Mouse (Mus musculus): ENCODE measurements around the gene Psmd11. TPM values are rescaled to one million over a fixed set of nuclear protein-coding genes. Genes with fewer than 3 reads are reported as not detected.

The Psmd11 gene
- polyA plus RNA-seq, 1 experiment from 2014 or later = 215 TPM

GRCm38 (mm10) chr11:80476222-80477189 lies 48.1 kb downstream of the Psmd11 start, which contains the start of gene Cdk5r1:
Gene Cdk5r1, plus strand, starts transcription at chr11:80477023.
- Histone ChIP-seq H3K27ac (ENCODE audit: low read depth, low read length) (peak within 1 kb of the TSS; percentile 31; the same call in 1 of the 2 replicates), H3K4me2 (peak within 1 kb of the TSS; percentile 100), H3K4me1 (ENCODE audit: control insufficient read depth, insufficient read depth, low read length) (peaks cover 7% of the 10 kb centered on the region), H3K27me3 (ENCODE audit: control insufficient read depth, insufficient read depth, low read length) (peaks cover 14% of the 10 kb centered on the region), H3K9ac (ENCODE audit: low read depth, low read length) (peak within 1 kb of the TSS; percentile 70), H3K36me3 (ENCODE audit: control insufficient read depth, insufficient read depth, low read length) (peaks cover 11% of the 10 kb centered on the region), H3K4me3 (ENCODE audit: low read depth, low read length) (peak within 1 kb of the TSS; percentile 72), H3K9me3 (replicated peaks; ENCODE audit: control insufficient read depth, low read length) (no peaks in the 10 kb centered on the region)
- WGBS (ENCODE audit: insufficient replicate concordance) = under 1% methylated on average over 62 of the region's 116 CpGs
- ATAC-seq (replicated peaks; ENCODE audit: insufficient number of reproducible peaks, low FRiP score, low TSS enrichment) = peak; percentile 88

GRCm38 (mm10) chr11:80477341-80478199 lies 49.2 kb downstream of the Psmd11 start:
- Histone ChIP-seq H3K9ac (ENCODE audit: low read depth, low read length) (peak overlapping the region; percentile 70), H3K9me3 (replicated peaks; ENCODE audit: control insufficient read depth, low read length) (no peaks in the 10 kb centered on the region), H3K4me1 (ENCODE audit: control insufficient read depth, insufficient read depth, low read length) (peaks cover 7% of the 10 kb centered on the region), H3K27me3 (ENCODE audit: control insufficient read depth, insufficient read depth, low read length) (peaks cover 14% of the 10 kb centered on the region), H3K27ac (ENCODE audit: low read depth, low read length) (peak overlapping the region; percentile 29; the same call in 1 of the 2 replicates), H3K4me3 (ENCODE audit: low read depth, low read length) (peak overlapping the region; percentile 72), H3K36me3 (ENCODE audit: control insufficient read depth, insufficient read depth, low read length) (peaks cover 7% of the 10 kb centered on the region; the same call in 1 of the 2 replicates), H3K4me2 (peak overlapping the region; percentile 100)
- ATAC-seq (replicated peaks; ENCODE audit: insufficient number of reproducible peaks, low FRiP score, low TSS enrichment) = no peak; the same call in 1 of the 2 replicates
- 16% methylated on average over 52 of the region's 55 CpGs for WGBS (ENCODE audit: insufficient replicate concordance)

- H3K9me3 ChIP-seq (replicated peaks; ENCODE audit: control insufficient read depth, low read length) = no peaks in the 10 kb centered on the region
- peaks cover 21% of the 10 kb centered on the region for H3K27me3 ChIP-seq (ENCODE audit: control insufficient read depth, insufficient read depth, low read length)
- H3K4me1 ChIP-seq (ENCODE audit: control insufficient read depth, insufficient read depth, low read length) = peaks cover 7% of the 10 kb centered on the region
- no peak for ATAC-seq (replicated peaks; ENCODE audit: insufficient number of reproducible peaks, low FRiP score, low TSS enrichment)
- H3K27ac ChIP-seq (ENCODE audit: low read depth, low read length) = no peak overlapping the region
- H3K4me3 ChIP-seq (ENCODE audit: low read depth, low read length) = no peak overlapping the region
- 0 out of 2 replicates have a peak, but pooled peaks cover 3% of the 10 kb centered on the region for H3K36me3 ChIP-seq (ENCODE audit: control insufficient read depth, insufficient read depth, low read length)
- no peak overlapping the region for H3K9ac ChIP-seq (ENCODE audit: low read depth, low read length)
- H3K4me2 ChIP-seq = no peak overlapping the region
- WGBS (ENCODE audit: insufficient replicate concordance) = 74% methylated on average over 14 of the region's 14 CpGs
Measured at GRCm38 (mm10) chr11:80478694-80479412, 50.4 kb downstream of the Psmd11 start.

- WGBS (ENCODE audit: insufficient replicate concordance) = 66% methylated on average over 5 of the region's 5 CpGs
- Histone ChIP-seq H3K4me1 (ENCODE audit: control insufficient read depth, insufficient read depth, low read length) (peaks cover 9% of the 10 kb centered on the region), H3K27ac (ENCODE audit: low read depth, low read length) (no peak overlapping the region), H3K4me3 (ENCODE audit: low read depth, low read length) (no peak overlapping the region), H3K4me2 (no peak overlapping the region), H3K9me3 (replicated peaks; ENCODE audit: control insufficient read depth, low read length) (no peaks in the 10 kb centered on the region), H3K27me3 (ENCODE audit: control insufficient read depth, insufficient read depth, low read length) (peaks cover 24% of the 10 kb centered on the region), H3K9ac (ENCODE audit: low read depth, low read length) (no peak overlapping the region), H3K36me3 (ENCODE audit: control insufficient read depth, insufficient read depth, low read length) (no peaks in the 10 kb centered on the region)
- ATAC-seq (replicated peaks; ENCODE audit: insufficient number of reproducible peaks, low FRiP score, low TSS enrichment) = no peak
Measured at GRCm38 (mm10) chr11:80479425-80479824, 51.0 kb downstream of the Psmd11 start.

GRCm38 (mm10) chr11:80479906-80480866 lies 51.8 kb downstream of the Psmd11 start:
- H3K27me3 ChIP-seq (ENCODE audit: control insufficient read depth, insufficient read depth, low read length) = peaks cover 24% of the 10 kb centered on the region
- H3K9me3 ChIP-seq (replicated peaks; ENCODE audit: control insufficient read depth, low read length) = no peaks in the 10 kb centered on the region
- H3K4me3 ChIP-seq (ENCODE audit: low read depth, low read length) = no peak overlapping the region
- no peak overlapping the region for H3K4me2 ChIP-seq
- peaks cover 9% of the 10 kb centered on the region for H3K4me1 ChIP-seq (ENCODE audit: control insufficient read depth, insufficient read depth, low read length)
- no peaks in the 10 kb centered on the region for H3K36me3 ChIP-seq (ENCODE audit: control insufficient read depth, insufficient read depth, low read length)
- ATAC-seq (replicated peaks; ENCODE audit: insufficient number of reproducible peaks, low FRiP score, low TSS enrichment) = no peak
- WGBS (ENCODE audit: insufficient replicate concordance) = 83% methylated on average over 31 of the region's 31 CpGs
- H3K9ac ChIP-seq (ENCODE audit: low read depth, low read length) = no peak overlapping the region
- H3K27ac ChIP-seq (ENCODE audit: low read depth, low read length) = no peak overlapping the region

- no peak for ATAC-seq (replicated peaks; ENCODE audit: insufficient number of reproducible peaks, low FRiP score, low TSS enrichment)
- peaks cover 20% of the 10 kb centered on the region for H3K4me1 ChIP-seq (ENCODE audit: control insufficient read depth, insufficient read depth, low read length)
- H3K9ac ChIP-seq (ENCODE audit: low read depth, low read length) = no peak overlapping the region
- no peak overlapping the region for H3K4me3 ChIP-seq (ENCODE audit: low read depth, low read length)
- WGBS (ENCODE audit: insufficient replicate concordance) = 80% methylated on average over 13 of the region's 13 CpGs
- H3K9me3 ChIP-seq (replicated peaks; ENCODE audit: control insufficient read depth, low read length) = no peaks in the 10 kb centered on the region
- H3K36me3 ChIP-seq (ENCODE audit: control insufficient read depth, insufficient read depth, low read length) = no peaks in the 10 kb centered on the region
- H3K4me2 ChIP-seq = no peak overlapping the region
- H3K27me3 ChIP-seq (ENCODE audit: control insufficient read depth, insufficient read depth, low read length) = peaks cover 24% of the 10 kb centered on the region
- H3K27ac ChIP-seq (ENCODE audit: low read depth, low read length) = no peak overlapping the region
Measured at GRCm38 (mm10) chr11:80481409-80482050, 53.1 kb downstream of the Psmd11 start.

GRCm38 (mm10) chr11:80482347-80482746 lies 53.9 kb downstream of the Psmd11 start:
- H3K9ac ChIP-seq (ENCODE audit: low read depth, low read length) = no peak overlapping the region
- 78% methylated on average over 10 of the region's 10 CpGs for WGBS (ENCODE audit: insufficient replicate concordance)
- no peaks in the 10 kb centered on the region for H3K9me3 ChIP-seq (replicated peaks; ENCODE audit: control insufficient read depth, low read length)
- ATAC-seq (replicated peaks; ENCODE audit: insufficient number of reproducible peaks, low FRiP score, low TSS enrichment) = no peak
- peaks cover 22% of the 10 kb centered on the region for H3K4me1 ChIP-seq (ENCODE audit: control insufficient read depth, insufficient read depth, low read length)
- H3K27ac ChIP-seq (ENCODE audit: low read depth, low read length) = no peak overlapping the region
- peaks cover 24% of the 10 kb centered on the region for H3K27me3 ChIP-seq (ENCODE audit: control insufficient read depth, insufficient read depth, low read length)
- H3K36me3 ChIP-seq (ENCODE audit: control insufficient read depth, insufficient read depth, low read length) = no peaks in the 10 kb centered on the region
- no peak overlapping the region for H3K4me2 ChIP-seq
- no peak overlapping the region for H3K4me3 ChIP-seq (ENCODE audit: low read depth, low read length)

All from heart, embryonic 11.5 days (tissue).